Mouse (Mus musculus) E14TG2a.4 (cell line): ENCODE measurements around the gene Elmo1.

Experiments
- CTCF ChIP-seq: conservative IDR thresholded peaks from 2 replicates; pipeline ENCODE4 v1.5.1; 2014; ENCODE audit warnings: low read length
- NANOG ChIP-seq: IDR thresholded peaks from 2 replicates; pipeline ENCODE4 v1.6.1; 2014; ENCODE audit warnings: borderline replicate concordance, low read length, mixed read lengths

DNA sequence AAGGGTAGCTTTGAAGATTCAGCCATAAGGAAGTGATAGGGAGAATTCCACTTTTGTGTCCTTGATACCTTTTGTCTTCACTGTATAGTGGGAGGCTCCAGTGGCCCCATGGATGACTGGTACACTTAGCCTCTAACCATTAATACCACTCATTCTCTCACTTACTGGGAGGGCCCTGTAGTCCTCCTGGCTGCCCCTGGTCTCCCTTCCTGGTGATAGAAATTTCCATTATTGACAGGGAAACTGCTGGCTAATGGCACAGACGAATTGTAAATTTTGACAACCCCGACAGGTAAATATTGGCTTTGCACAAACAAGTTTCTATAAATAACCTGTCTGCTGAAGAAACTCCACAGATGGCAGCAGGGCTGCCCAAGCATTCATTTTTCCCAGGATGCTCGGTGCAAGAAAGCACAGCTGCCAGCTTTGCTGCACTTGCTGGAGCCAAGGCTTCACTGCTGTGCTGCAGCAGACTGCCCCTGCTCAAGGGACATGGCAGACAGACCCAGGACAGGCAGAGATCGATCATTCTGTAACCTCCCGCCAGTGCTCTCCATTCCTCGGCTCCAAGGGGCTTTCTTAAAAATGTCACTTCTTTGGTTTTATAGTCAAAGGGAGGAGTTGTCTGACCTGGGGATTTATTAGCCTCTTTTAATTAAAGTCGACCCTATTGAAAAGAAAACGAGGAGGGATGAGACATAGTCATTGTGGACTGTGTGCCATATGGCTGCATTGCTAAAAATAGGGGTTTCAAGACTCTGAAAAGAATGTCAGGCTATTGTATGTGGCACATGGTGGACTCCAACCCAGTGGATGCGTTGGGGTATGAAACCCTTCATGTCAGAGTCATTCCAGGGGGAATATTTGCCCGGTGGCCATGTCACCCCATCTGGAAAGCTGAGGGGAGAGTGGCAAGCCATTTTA, 422.2 kb downstream of the Elmo1 start:
- TF ChIP-seq CTCF (no peak), NANOG (no peak)
